Mouse (Mus musculus): ENCODE measurements around the gene Wnt3a.
"Not testable (repeated sequence)": the region's sequence is repeated elsewhere in the genome, so short reads cannot be mapped to it uniquely, and the experiment has no call there.

DNA sequence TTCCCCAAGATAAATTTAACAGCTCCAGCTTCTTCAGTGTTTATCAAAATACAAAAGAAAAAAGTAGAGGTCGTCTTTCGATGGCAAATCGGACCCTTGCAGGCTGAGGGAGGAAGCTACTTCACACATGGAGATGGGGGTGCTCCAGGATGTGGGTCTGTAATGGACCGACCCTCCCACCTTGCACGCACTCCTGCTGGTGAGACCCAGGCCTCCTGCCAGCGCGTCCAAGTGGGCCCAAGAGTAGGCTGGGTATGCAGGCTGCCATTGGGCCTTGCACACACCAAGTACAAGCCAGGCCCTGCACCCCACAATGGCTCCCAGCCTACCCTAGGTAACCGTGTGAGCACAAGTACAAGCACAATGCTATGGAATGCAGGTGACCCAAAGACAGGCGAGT lies 79.0 kb downstream of the Wnt3a start:
- TF ChIP-seq POLR2A (IDR thresholded peaks at IDR 0.05; ENCODE audit: low read depth, low read length); CTCF (conservative IDR thresholded peaks at IDR 0.05; ENCODE audit: insufficient read depth, insufficient read length, low read depth, low read length): not testable (repeated sequence)
